Mouse (Mus musculus) MEL (cell line): Measurements from ENCODE around the gene Pcbp4. TPM values are rescaled to one million over a fixed set of nuclear protein-coding genes. Genes with fewer than 3 reads are reported as not detected.

ENCODE experiments used
- DNase-seq: peaks from one replicate; pipeline ENCODE4 v3.0.0; 2011; ENCODE audit warnings: low read depth, low spot score
- H3K27ac ChIP-seq: 2 replicates; pipeline ENCODE4 v1.5.1; 2012; ENCODE audit warnings: low read depth, mild to moderate bottlenecking, control low read depth, low read length, moderate library complexity; ENCODE audit not compliant: control insufficient read depth
- H3K27me3 ChIP-seq, 2 experiments: fragments of 150-350 bp in 1 of 2; sonication (generic) in 1 of 2; 2 replicates each; pipeline ENCODE4 v1.6.1; 2012; ENCODE audit warnings: low read length in 2 of 2, mild to moderate bottlenecking in 2 of 2, improper control_type of control experiment in 1 of 2, moderate library complexity in 1 of 2; ENCODE audit not compliant: insufficient read depth in 2 of 2, control insufficient read depth in 1 of 2
- H3K36me3 ChIP-seq, 2 experiments: 2 replicates each; pipeline ENCODE4 v1.6.1; 2012 to 2014; ENCODE audit warnings: low read length in 2 of 2, improper control_type of control experiment in 1 of 2, inconsistent platforms in 1 of 2, mild to moderate bottlenecking in 1 of 2; ENCODE audit not compliant: insufficient read depth in 2 of 2, control insufficient read depth in 1 of 2
- H3K4me1 ChIP-seq, 2 experiments: fragments of 150-350 bp in 1 of 2; sonication (generic) in 1 of 2; 2 replicates each; pipeline ENCODE4 v1.6.1; 2012; ENCODE audit warnings: low read length in 2 of 2, improper control_type of control experiment in 1 of 2, mild to moderate bottlenecking in 1 of 2; ENCODE audit not compliant: insufficient read depth in 2 of 2, control insufficient read depth in 1 of 2
- H3K4me3 ChIP-seq, 2 experiments: fragments of 150-350 bp in 1 of 2; sonication (generic) in 1 of 2; 2 replicates each; pipeline ENCODE4 v1.5.1; 2012; ENCODE audit warnings: low read depth in 2 of 2, low read length in 2 of 2, mild to moderate bottlenecking in 2 of 2, moderate library complexity in 2 of 2, control low read depth in 1 of 2, improper control_type of control experiment in 1 of 2; ENCODE audit not compliant: control insufficient read depth in 1 of 2, insufficient read depth in 1 of 2
- H3K79me2 ChIP-seq: 2 replicates; pipeline ENCODE4 v1.6.1; 2012; ENCODE audit warnings: mild to moderate bottlenecking, low read length, moderate library complexity; ENCODE audit not compliant: control insufficient read depth, poor library complexity, insufficient read depth
- H3K9ac ChIP-seq: 2 replicates; pipeline ENCODE4 v1.6.1; 2012; ENCODE audit warnings: low read depth, mild to moderate bottlenecking, control low read depth, low read length, moderate library complexity; ENCODE audit not compliant: control insufficient read depth, poor library complexity, severe bottlenecking
- H3K9me3 ChIP-seq: fragments of 150-350 bp; sonication (generic); replicated peaks from 2 replicates; pipeline ENCODE4 v1.6.1; 2012; ENCODE audit warnings: mild to moderate bottlenecking, low read length, improper control_type of control experiment, moderate library complexity; ENCODE audit not compliant: insufficient read depth
- BHLHE40 ChIP-seq: IDR thresholded peaks from 2 replicates; pipeline ENCODE4 v1.6.1; 2012; ENCODE audit warnings: low read depth, mild to moderate bottlenecking, inconsistent platforms, low read length, improper control_type of control experiment, borderline replicate concordance
- CHD1 ChIP-seq: IDR thresholded peaks from 2 replicates; pipeline ENCODE4 v1.6.1; 2012; ENCODE audit warnings: low read depth, mild to moderate bottlenecking, inconsistent platforms, low read length, improper control_type of control experiment
- CHD2 ChIP-seq: IDR thresholded peaks from 2 replicates; pipeline ENCODE4 v1.6.1; 2011; ENCODE audit warnings: low read length, improper control_type of control experiment
- ELF1 ChIP-seq: IDR thresholded peaks from 2 replicates; pipeline ENCODE4 v1.6.1; 2014; ENCODE audit warnings: low read depth, mild to moderate bottlenecking, inconsistent platforms, low read length, improper control_type of control experiment, moderate library complexity
- ETS1 ChIP-seq: IDR thresholded peaks from 2 replicates; pipeline ENCODE4 v1.6.1; 2012; ENCODE audit warnings: low read depth, mild to moderate bottlenecking, inconsistent platforms, low read length, improper control_type of control experiment, moderate library complexity
- GABPA ChIP-seq: IDR thresholded peaks from 2 replicates; pipeline ENCODE4 v1.6.1; 2012; ENCODE audit warnings: low read depth, mild to moderate bottlenecking, inconsistent platforms, low read length, improper control_type of control experiment, moderate library complexity
- GATA1 ChIP-seq: IDR thresholded peaks from 2 replicates; pipeline ENCODE4 v1.6.1; 2011; ENCODE audit warnings: low read depth, low read length, improper control_type of control experiment
- HCFC1 ChIP-seq: IDR thresholded peaks from 2 replicates; pipeline ENCODE4 v1.6.1; 2012; ENCODE audit warnings: low read depth, mild to moderate bottlenecking, inconsistent platforms, low read length, improper control_type of control experiment, moderate library complexity
- JUND ChIP-seq: IDR thresholded peaks from 2 replicates; pipeline ENCODE4 v1.6.1; 2011; ENCODE audit warnings: low read depth, mild to moderate bottlenecking, improper control_type of control experiment, low read length
- KAT2A ChIP-seq: conservative IDR thresholded peaks from 2 replicates; pipeline ENCODE4 v1.6.1; 2012; ENCODE audit warnings: low read depth, low read length, improper control_type of control experiment, inconsistent platforms
- MAFK ChIP-seq: IDR thresholded peaks from 2 replicates; pipeline ENCODE4 v1.6.1; 2011; ENCODE audit warnings: low read depth, mild to moderate bottlenecking, low read length, improper control_type of control experiment, borderline replicate concordance
- MAZ ChIP-seq: IDR thresholded peaks from 2 replicates; pipeline ENCODE4 v1.6.1; 2012; ENCODE audit warnings: low read depth, mild to moderate bottlenecking, inconsistent platforms, low read length, improper control_type of control experiment
- MEF2A ChIP-seq: IDR thresholded peaks from 2 replicates; pipeline ENCODE4 v1.6.1; 2014; ENCODE audit warnings: low read depth, mild to moderate bottlenecking, inconsistent platforms, low read length, improper control_type of control experiment; ENCODE audit not compliant: poor library complexity, insufficient replicate concordance, severe bottlenecking; ENCODE audit errors: extremely low read depth
- MXI1 ChIP-seq: IDR thresholded peaks from 2 replicates; pipeline ENCODE4 v1.6.1; 2011; ENCODE audit warnings: mild to moderate bottlenecking, low read depth, low read length, improper control_type of control experiment
- MYB ChIP-seq: IDR thresholded peaks from 2 replicates; pipeline ENCODE4 v1.6.1; 2011; ENCODE audit warnings: mild to moderate bottlenecking, low read depth, low read length, improper control_type of control experiment
- POLR2A ChIP-seq, 2 experiments: IDR thresholded peaks; 2 replicates each; pipeline ENCODE4 v1.6.1; 2011 to 2012; ENCODE audit warnings: low read length in 2 of 2, mild to moderate bottlenecking in 2 of 2, control low read depth in 1 of 2, improper control_type of control experiment in 1 of 2, low read depth in 1 of 2, moderate library complexity in 1 of 2; ENCODE audit not compliant: control insufficient read depth in 1 of 2, insufficient read depth in 1 of 2, poor library complexity in 1 of 2
- POLR2AphosphoS5 ChIP-seq: IDR thresholded peaks from 2 replicates; pipeline ENCODE4 v1.6.1; 2012; ENCODE audit warnings: low read depth, borderline replicate concordance, mild to moderate bottlenecking, inconsistent platforms, low read length, moderate library complexity, mixed read lengths
- RAD21 ChIP-seq: IDR thresholded peaks from 2 replicates; pipeline ENCODE4 v1.6.1; 2011; ENCODE audit warnings: mild to moderate bottlenecking, low read depth, low read length, improper control_type of control experiment
- RCOR1 ChIP-seq: IDR thresholded peaks from 2 replicates; pipeline ENCODE4 v1.6.1; 2012; ENCODE audit warnings: low read depth, mild to moderate bottlenecking, inconsistent platforms, low read length, improper control_type of control experiment
- SIN3A ChIP-seq: IDR thresholded peaks from 2 replicates; pipeline ENCODE4 v1.6.1; 2012; ENCODE audit warnings: low read length, improper control_type of control experiment, inconsistent platforms
- SMC3 ChIP-seq: IDR thresholded peaks from 2 replicates; pipeline ENCODE4 v1.6.1; 2011; ENCODE audit warnings: low read depth, low read length, improper control_type of control experiment
- TAL1 ChIP-seq: IDR thresholded peaks from 2 replicates; pipeline ENCODE4 v1.6.1; 2012; ENCODE audit warnings: mild to moderate bottlenecking, inconsistent platforms, low read length, moderate library complexity, mixed read lengths
- TBP ChIP-seq: IDR thresholded peaks from 2 replicates; pipeline ENCODE4 v1.8.0; 2011; ENCODE audit warnings: low read depth, low read length, improper control_type of control experiment
- TCF12 ChIP-seq: IDR thresholded peaks from 2 replicates; pipeline ENCODE4 v1.6.1; 2014; ENCODE audit warnings: low read depth, mild to moderate bottlenecking, inconsistent platforms, low read length, improper control_type of control experiment, moderate library complexity
- UBTF ChIP-seq: IDR thresholded peaks from 2 replicates; pipeline ENCODE4 v1.6.1; 2012; ENCODE audit warnings: low read depth, mild to moderate bottlenecking, inconsistent platforms, low read length, improper control_type of control experiment, moderate library complexity, borderline replicate concordance; ENCODE audit not compliant: insufficient read depth
- ZC3H11A ChIP-seq: IDR thresholded peaks from 2 replicates; pipeline ENCODE4 v1.6.1; 2012; ENCODE audit warnings: low read depth, mild to moderate bottlenecking, inconsistent platforms, low read length, improper control_type of control experiment
- ZKSCAN1 ChIP-seq: IDR thresholded peaks from 2 replicates; pipeline ENCODE4 v1.6.1; 2012; ENCODE audit warnings: low read depth, mild to moderate bottlenecking, inconsistent platforms, low read length, improper control_type of control experiment, moderate library complexity
- polyA plus RNA-seq, 2 experiments: library from polyadenylated mRNA; stranded (reverse) in 1 of 2; unstranded in 1 of 2; fragments of >175 nt in 1 of 2; fragments of >200 nt in 1 of 2; gene quantifications; 2 replicates each; pipeline versions ENCODE4 v1.2.1 to v1.2.4; 2012; ENCODE audit warnings: low replicate concordance in 2 of 2, low read depth in 1 of 2; ENCODE audit not compliant: insufficient read length in 2 of 2, insufficient read depth in 1 of 2, missing spikeins in 1 of 2
- total RNA-seq: library from RNA; depleted of rRNA; stranded (reverse); fragments of 300-350 nt; gene quantifications from 2 replicates; pipeline ENCODE4 v1.2.3, GENCODE M21; 2012

Gene Pcbp4
- total and polyA plus RNA-seq, 3 experiments = 7.7 to 36.6 TPM; not detected in 1

DNA sequence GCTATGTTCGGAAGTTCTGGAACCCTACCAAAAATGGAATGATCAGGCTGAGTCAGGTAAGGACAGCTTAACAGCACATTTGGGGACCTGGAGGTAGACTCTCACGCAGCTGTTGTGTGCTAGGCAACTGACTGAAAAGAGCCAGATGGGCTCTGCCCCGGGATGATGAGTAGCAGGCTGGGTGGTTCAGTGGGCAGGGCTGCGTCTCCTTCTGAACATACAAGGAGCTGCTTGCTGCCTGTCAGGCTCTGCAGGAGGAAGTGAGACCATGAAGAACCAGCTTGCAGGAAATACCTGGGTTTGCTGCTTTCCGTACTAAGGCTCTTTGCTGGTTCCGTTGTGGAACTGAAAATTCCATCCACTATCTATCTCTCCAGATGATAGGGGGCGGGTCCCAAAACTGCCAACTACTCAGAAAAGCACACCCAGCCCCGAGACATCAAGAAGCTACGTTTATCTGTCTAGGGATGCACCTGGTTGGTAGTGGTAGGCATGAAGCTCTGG lies 41.9 kb upstream of the Pcbp4 start:
- H3K4me3 ChIP-seq = no peak overlapping the region
- TF ChIP-seq ETS1 (no peak), POLR2A (IDR thresholded peaks at IDR 0.05; ENCODE audit: control insufficient read depth in 1 of 2, insufficient read depth in 1 of 2, low read depth in 1 of 2, low read length in 2 of 2, poor library complexity in 1 of 2) (no peak), TCF12 (no peak), MYB (no peak), CHD1 (no peak), KAT2A (no peak), UBTF (no peak), TAL1 (no peak), MEF2A (no peak), RAD21 (no peak), SIN3A (no peak), MAZ (no peak), POLR2AphosphoS5 (no peak), MXI1 (no peak), TBP (no peak)
- no peaks in the 10 kb centered on the region for H3K9me3 ChIP-seq
- H3K27ac ChIP-seq = no peak overlapping the region
- H3K27me3 ChIP-seq = no peaks in the 10 kb centered on the region; a peak in 2 of 4 replicates
- no peaks in the 10 kb centered on the region for H3K4me1 ChIP-seq
- H3K79me2 ChIP-seq = no peaks in the 10 kb centered on the region
- no peak for DNase-seq
- H3K36me3 ChIP-seq = no peaks in the 10 kb centered on the region
- H3K9ac ChIP-seq = no peak overlapping the region

DNA sequence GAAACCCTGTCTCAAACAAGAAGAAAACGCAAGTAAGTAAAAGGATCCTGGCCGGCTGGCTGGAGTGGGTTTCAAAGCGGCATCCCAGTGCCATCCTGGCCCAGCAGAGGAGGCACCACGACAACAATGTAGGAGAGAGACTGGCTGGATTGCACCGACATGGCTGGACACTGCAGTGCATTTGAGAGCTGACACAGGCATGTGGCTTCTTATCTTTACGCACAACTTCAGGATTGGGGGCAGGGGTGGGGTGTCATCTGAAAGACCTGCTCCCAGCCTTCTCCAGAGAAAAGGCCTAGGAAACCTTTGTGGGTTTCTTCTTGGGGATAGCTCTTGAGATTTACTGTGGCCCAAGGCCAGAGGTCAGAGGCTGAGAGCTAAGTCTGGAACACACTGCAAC lies 41.4 kb upstream of the Pcbp4 start:
- H3K9me3 ChIP-seq = no peaks in the 10 kb centered on the region
- no peak for TF ChIP-seq TAL1
- TF ChIP-seq RCOR1 = no peak
- TF ChIP-seq CHD1 = no peak
- no peak for TF ChIP-seq JUND
- no peak for TF ChIP-seq POLR2AphosphoS5
- no peak for TF ChIP-seq HCFC1
- TF ChIP-seq ZKSCAN1 = no peak
- TF ChIP-seq GABPA = no peak
- TF ChIP-seq ELF1 = no peak
- no peak for TF ChIP-seq CHD2
- TF ChIP-seq GATA1 = no peak
- no peak for TF ChIP-seq MAZ
- TF ChIP-seq BHLHE40 = no peak
- TF ChIP-seq MYB = no peak
- TF ChIP-seq MAFK = no peak
- no peak for TF ChIP-seq SMC3
- TF ChIP-seq ZC3H11A = no peak
- H3K36me3 ChIP-seq = no peaks in the 10 kb centered on the region
- no peak overlapping the region for H3K27ac ChIP-seq
- DNase-seq = no peak
- no peaks in the 10 kb centered on the region for H3K4me1 ChIP-seq
- no peak overlapping the region for H3K4me3 ChIP-seq
- no peaks in the 10 kb centered on the region for H3K27me3 ChIP-seq
- H3K79me2 ChIP-seq = no peaks in the 10 kb centered on the region
- H3K9ac ChIP-seq = no peak overlapping the region
